Mouse (Mus musculus): ENCODE measurements around the gene Zfp652.

DNA sequence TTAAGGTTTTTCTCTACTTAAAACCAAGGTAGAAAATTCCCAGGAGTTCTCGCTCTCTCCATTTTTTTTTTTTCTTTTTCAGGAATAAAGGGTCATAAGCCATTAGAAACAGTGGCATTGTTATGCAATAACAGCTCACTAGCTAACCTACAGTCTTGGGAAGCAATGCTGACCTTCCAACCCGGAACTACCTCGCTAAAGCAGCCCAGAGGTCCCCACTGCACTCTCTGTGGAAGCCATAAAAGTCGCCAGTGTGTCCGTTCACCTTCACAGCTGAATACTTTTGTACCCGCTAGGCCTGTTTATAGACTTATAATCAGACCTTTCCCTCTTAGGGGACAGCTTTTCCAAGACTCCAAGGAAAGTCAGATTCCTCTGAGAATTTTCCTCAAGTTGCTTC lies 55.8 kb downstream of the Zfp652 start:
- no peak for TF ChIP-seq POLR2A (IDR thresholded peaks at IDR 0.05; ENCODE audit: insufficient read depth, low read depth, low read length)
- no peak for TF ChIP-seq CTCF (IDR thresholded peaks at IDR 0.05)
- no peak for TF ChIP-seq EP300 (IDR thresholded peaks at IDR 0.05; ENCODE audit: insufficient read depth, low read depth, low read length)

Measured in heart, adult 2 months (tissue).